Mouse (Mus musculus) G1E (cell line): ENCODE data around the gene Atg16l1. TPM values are rescaled to one million over a fixed set of nuclear protein-coding genes. Genes with fewer than 3 reads are reported as not detected.

ENCODE experiments used
- ATAC-seq: 2 replicates; pipeline ENCODE4 v1.8.0; 2016; ENCODE audit warnings: mild to moderate bottlenecking; ENCODE audit not compliant: insufficient number of reproducible peaks, poor library complexity, low FRiP score, severe bottlenecking; ENCODE audit errors: extremely low read depth
- DNase-seq: peaks from one replicate; pipeline ENCODE4 v3.0.0; 2012; ENCODE audit warnings: low spot score
- H3K27me3 ChIP-seq: 2 replicates; pipeline ENCODE4 v1.6.1; 2012; ENCODE audit warnings: mild to moderate bottlenecking, low read length, inconsistent platforms; ENCODE audit not compliant: insufficient read depth
- H3K36me3 ChIP-seq: replicated peaks from 2 replicates; pipeline ENCODE3; 2012; ENCODE audit warnings: mild to moderate bottlenecking, inconsistent platforms
- H3K4me1 ChIP-seq: 2 replicates; pipeline ENCODE4 v1.6.1; 2012; ENCODE audit warnings: low read depth, low read length, inconsistent platforms, mixed read lengths; ENCODE audit not compliant: insufficient read depth
- H3K4me3 ChIP-seq: 2 replicates; pipeline ENCODE4 v1.5.1; 2012; ENCODE audit warnings: low read depth, mild to moderate bottlenecking, inconsistent platforms, low read length, moderate library complexity, mixed read lengths
- H3K9me3 ChIP-seq: replicated peaks from 2 replicates; pipeline ENCODE4 v1.6.1; 2012; ENCODE audit warnings: inconsistent platforms
- CTCF ChIP-seq: IDR thresholded peaks from 2 replicates; pipeline ENCODE4 v1.5.1; 2012; ENCODE audit warnings: low read depth, low read length, inconsistent platforms, mixed read lengths
- GATA1 ChIP-seq: IDR thresholded peaks from 2 replicates; pipeline ENCODE4 v1.6.1; 2012; ENCODE audit warnings: borderline replicate concordance, low read length, inconsistent platforms, mixed read lengths
- GATA2 ChIP-seq: IDR thresholded peaks from 2 replicates; pipeline ENCODE4 v1.6.1; 2012; ENCODE audit warnings: low read depth, low read length, inconsistent platforms, borderline replicate concordance
- POLR2AphosphoS5 ChIP-seq: IDR thresholded peaks from 2 replicates; pipeline ENCODE4 v1.6.1; 2012; ENCODE audit warnings: low read depth, low read length, inconsistent platforms; ENCODE audit not compliant: insufficient replicate concordance
- TAL1 ChIP-seq: conservative IDR thresholded peaks from 2 replicates; pipeline ENCODE4 v1.6.1; 2012; ENCODE audit warnings: low read depth, low read length, inconsistent platforms, mixed read lengths
- polyA plus RNA-seq: library from polyadenylated mRNA; stranded (reverse); fragments of >175 nt; gene quantifications from 2 replicates; pipeline ENCODE4 v1.2.3, GENCODE M21; 2012
- total RNA-seq, 2 experiments: library from RNA; stranded (forward) in 1 of 2; stranded (reverse) in 1 of 2; fragments of 200-1000 nt in 1 of 2; fragments of >200 nt in 1 of 2; fragmentation: Nextera tagmentation in 1 of 2; gene quantifications; 2 replicates each; pipeline ENCODE4 v1.2.3; 2014 to 2017

The Atg16l1 gene
- total and polyA plus RNA-seq, 3 experiments: 10.3 to 82.2 (median 66.2) TPM

DNA sequence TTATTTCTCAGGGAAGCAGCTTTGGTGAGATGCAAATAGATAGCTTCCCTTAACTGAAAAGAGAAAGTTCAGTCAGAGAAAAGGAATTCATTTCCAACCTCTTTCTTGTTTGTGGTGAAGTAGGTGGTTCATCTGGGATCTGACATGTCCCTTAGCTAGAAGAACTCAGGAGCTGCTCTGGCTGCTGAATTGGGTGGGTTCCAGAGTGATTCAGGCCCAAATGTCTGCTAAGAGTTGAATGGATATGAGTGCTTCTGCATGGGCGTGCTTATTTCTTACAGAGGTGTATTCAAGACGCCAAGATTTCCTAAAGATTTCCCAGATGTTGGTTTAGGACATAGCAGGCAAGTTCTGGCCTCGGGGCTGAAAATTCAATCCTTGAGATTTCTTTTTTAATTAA, 21.5 kb upstream of the Atg16l1 start:
- no peak for TF ChIP-seq TAL1
- no peak for TF ChIP-seq CTCF
- no peak for TF ChIP-seq GATA2
- no peak for TF ChIP-seq GATA1
- no peak for TF ChIP-seq POLR2AphosphoS5
- H3K4me3 ChIP-seq: no peak overlapping the region
- H3K27me3 ChIP-seq: peaks cover 35% of the 10 kb centered on the region
- DNase-seq (no peak), ATAC-seq (no peak)
- no peaks in the 10 kb centered on the region for H3K4me1 ChIP-seq
- no peaks in the 10 kb centered on the region for H3K36me3 ChIP-seq
- H3K9me3 ChIP-seq: peaks cover 2% of the 10 kb centered on the region; the same call in 1 of the 2 replicates

GRCm38 (mm10) chr1:87740584-87741290, 14.9 kb upstream of the Atg16l1 start:
- H3K27me3 ChIP-seq: peaks cover 29% of the 10 kb centered on the region
- H3K9me3 ChIP-seq: peaks cover 2% of the 10 kb centered on the region; the same call in 1 of the 2 replicates
- DNase-seq: no peak
- H3K4me1 ChIP-seq: no peaks in the 10 kb centered on the region
- H3K4me3 ChIP-seq: no peak overlapping the region
- TF ChIP-seq GATA1 (no peak), TAL1 (no peak), POLR2AphosphoS5 (no peak), CTCF (no peak), GATA2 (no peak)
- ATAC-seq: no peak
- no peaks in the 10 kb centered on the region for H3K36me3 ChIP-seq

DNA sequence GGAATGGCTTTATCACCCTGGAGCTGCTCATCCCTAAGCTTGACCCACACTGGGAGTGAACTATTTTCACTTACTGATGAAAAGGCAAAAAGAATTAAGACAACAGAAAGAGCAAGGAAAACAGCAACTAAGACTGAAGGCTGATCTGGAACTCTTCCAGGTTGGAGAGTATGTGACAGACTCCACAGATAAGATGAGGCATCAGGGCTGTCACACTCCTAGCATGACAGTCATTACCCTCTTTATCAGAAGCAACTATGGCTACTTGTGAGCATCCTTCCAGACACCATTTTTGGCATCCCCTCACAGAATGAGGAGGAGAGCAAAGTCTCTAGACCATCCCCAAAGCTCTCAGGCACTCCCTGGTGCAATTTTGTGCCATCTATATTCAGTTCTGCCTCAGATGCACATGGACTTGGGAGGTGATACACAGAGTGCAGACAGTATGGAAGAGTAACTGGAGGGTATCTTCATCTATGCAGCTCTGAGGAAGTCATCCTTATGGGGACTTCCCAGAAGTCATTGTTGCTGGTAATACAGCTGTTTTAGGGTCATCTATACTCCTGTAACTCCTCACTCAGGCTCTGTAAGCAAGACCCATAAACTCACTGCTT, 6.2 kb upstream of the Atg16l1 start:
- TF ChIP-seq POLR2AphosphoS5 (no peak), CTCF (no peak), GATA1 (no peak), TAL1 (no peak), GATA2 (no peak)
- H3K4me3 ChIP-seq: no peak overlapping the region
- H3K4me1 ChIP-seq: no peaks in the 10 kb centered on the region; the same call in 1 of the 2 replicates
- peaks cover 22% of the 10 kb centered on the region for H3K27me3 ChIP-seq
- H3K36me3 ChIP-seq: no peaks in the 10 kb centered on the region
- DNase-seq (no peak), ATAC-seq (no peak)
- H3K9me3 ChIP-seq: no peaks in the 10 kb centered on the region

GRCm38 (mm10) chr1:87763821-87764220, 8.2 kb downstream of the Atg16l1 start:
- Histone ChIP-seq H3K4me1 (peaks cover 43% of the 10 kb centered on the region), H3K9me3 (no peaks in the 10 kb centered on the region), H3K4me3 (no peak overlapping the region; the same call in 1 of the 2 replicates), H3K36me3 (peaks cover 99% of the 10 kb centered on the region), H3K27me3 (no peaks in the 10 kb centered on the region)
- ATAC-seq (peak; percentile 48; the same call in 1 of the 2 replicates), DNase-seq (peak; percentile 32)
- TF ChIP-seq TAL1 (peak; percentile 70), POLR2AphosphoS5 (no peak)

GRCm38 (mm10) chr1:87765741-87766140, 10.1 kb downstream of the Atg16l1 start:
- no peak for ATAC-seq
- TF ChIP-seq POLR2AphosphoS5 (no peak), TAL1 (no peak), CTCF (no peak), GATA2 (no peak), GATA1 (no peak)
- peaks cover 98% of the 10 kb centered on the region for H3K36me3 ChIP-seq

DNA sequence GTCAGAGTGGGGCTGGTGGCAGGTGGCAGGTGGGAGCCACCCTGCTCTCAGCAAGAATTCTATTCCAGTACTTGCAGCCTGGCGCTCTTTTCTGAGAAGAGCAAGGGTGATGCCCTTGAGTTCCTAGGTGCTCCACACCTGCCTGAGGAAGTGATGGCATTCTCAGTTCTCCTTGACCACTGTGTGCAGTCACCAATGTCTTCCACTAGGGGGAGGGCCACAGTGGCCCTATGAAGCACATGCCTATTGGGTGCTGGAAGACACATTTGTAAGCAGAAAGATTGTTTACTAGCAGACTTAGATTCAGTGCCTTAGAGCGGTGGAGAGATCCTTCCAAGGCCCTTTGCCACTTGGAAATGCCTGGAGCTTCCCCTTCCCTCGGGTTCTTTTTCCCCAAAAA, 10.6 kb downstream of the Atg16l1 start:
- Histone ChIP-seq H3K4me1 (peaks cover 40% of the 10 kb centered on the region), H3K4me3 (no peak overlapping the region), H3K27me3 (no peaks in the 10 kb centered on the region), H3K36me3 (peaks cover 98% of the 10 kb centered on the region), H3K9me3 (no peaks in the 10 kb centered on the region)
- ATAC-seq (0 out of 2 replicates have a peak, but pooled peaks have one; percentile 46), DNase-seq (peak; percentile 28)
- TF ChIP-seq CTCF (peak; percentile 95), GATA1 (no peak), POLR2AphosphoS5 (no peak), GATA2 (no peak), TAL1 (no peak)

More at GRCm38 (mm10) chr1:87765741-87766140, 10.1 kb downstream of the Atg16l1 start:
- no peak overlapping the region for H3K4me3 ChIP-seq
- H3K9me3 ChIP-seq: no peaks in the 10 kb centered on the region
- no peak for DNase-seq
- H3K27me3 ChIP-seq: no peaks in the 10 kb centered on the region
- H3K4me1 ChIP-seq: peaks cover 40% of the 10 kb centered on the region
